Mouse (Mus musculus) spleen, embryonic (tissue): Measurements from ENCODE around the gene Olfr1378.

Experiments
- CTCF ChIA-PET: fragments of 350-600 bp; sonication (Branson Sonifier 250); formaldehyde crosslinking; loops from one replicate; lab custom pipeline; 2022; lab: Charles Lee

Olfr1378 gene

DNA sequence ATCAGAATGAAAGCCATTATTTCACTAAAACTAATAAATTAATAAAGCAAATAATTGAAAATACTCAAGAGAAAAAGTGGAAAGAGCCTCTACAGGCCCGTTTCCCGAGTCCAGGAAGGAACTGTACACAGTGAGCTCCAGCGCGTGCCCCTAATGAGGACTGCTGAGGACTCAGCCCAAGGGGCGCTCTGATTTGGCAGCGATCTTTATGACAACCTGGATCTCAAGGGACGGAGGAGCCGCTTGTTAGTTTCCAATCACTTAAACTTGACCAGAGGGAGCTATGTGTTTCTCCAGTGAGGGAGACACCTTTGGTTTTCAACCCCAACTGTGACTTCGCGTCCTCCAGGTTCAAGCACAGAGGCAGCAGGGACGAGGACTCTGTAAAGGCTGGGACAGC lies at the start of gene Olfr1378:
Gene Olfr1378 (plus strand): TSS at position 301 of the 400 bp plus-strand sequence.
- CTCF ChIA-PET, result no interaction called here

DNA sequence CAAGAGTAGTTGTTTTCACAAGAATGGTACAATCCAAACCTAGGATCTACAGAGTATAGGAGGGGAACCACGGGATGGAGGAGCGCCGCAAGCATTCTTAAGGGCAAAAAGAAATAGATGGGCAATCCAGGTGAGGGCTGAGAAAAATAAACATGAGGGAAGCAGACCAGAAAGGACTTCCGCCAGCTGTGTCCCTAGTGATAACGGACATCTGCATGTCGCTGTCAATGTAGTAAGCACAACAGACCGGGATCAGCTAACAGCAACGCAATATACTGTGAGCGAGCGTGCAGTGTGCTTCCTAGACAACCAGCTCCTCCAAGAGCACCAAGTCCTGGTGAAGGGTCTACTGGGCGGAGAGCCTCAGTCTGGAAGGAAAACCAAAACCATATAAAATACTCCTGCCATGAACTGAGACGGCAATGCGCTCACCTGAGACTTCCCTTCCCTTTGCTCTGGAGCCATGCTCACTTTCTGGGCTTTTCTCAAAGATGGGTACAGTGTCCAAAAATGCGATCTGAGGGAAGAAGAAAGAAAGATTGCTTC lies 35.8 kb upstream of the Olfr1378 start:
- CTCF ChIA-PET, result no interaction called here

DNA sequence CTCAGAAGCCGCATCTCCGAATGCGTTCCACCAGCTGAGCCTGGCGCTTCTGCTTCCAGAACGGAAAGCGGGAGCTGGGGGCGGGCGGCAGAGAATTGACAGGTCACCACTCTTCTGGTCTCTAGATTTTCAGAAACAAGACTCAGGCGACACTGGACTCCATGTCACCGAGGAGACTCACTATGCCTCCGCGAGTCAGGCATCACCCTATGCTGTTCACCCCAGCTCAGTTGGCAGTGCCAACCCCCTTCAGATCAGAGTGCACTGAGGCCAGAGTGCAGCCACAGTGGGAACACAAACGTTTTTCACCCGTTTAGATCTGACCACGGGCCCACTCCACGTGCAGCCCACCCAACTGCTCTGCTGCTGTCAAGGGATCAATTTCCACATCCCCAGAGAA lies 35.3 kb upstream of the Olfr1378 start:
- CTCF ChIA-PET, result no interaction called here

DNA sequence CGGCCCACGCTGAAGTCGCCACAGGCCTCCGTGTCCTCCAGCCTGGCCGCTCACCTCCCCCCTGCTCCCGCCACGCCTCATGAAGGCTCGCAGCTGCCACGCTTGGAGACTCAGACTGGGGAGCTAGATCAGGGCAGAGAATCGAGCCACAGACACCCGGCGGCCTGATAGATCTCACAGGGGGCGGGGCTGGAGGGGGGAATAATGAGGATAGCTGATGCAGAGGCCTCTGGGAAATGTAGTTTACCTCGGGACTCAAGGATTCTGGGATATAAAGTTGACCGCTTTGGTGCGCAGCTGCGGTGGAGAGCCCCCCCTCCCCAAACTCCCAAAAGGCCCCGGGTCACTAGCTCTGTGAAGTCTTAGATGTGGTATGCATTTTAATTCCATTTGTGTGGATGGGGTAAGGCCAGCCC lies 34.9 kb upstream of the Olfr1378 start, which contains the start of gene Zfp354b:
Gene Zfp354b (minus strand): TSS at position 183 of the 416 bp plus-strand sequence.
- CTCF ChIA-PET, result no interaction called here

DNA sequence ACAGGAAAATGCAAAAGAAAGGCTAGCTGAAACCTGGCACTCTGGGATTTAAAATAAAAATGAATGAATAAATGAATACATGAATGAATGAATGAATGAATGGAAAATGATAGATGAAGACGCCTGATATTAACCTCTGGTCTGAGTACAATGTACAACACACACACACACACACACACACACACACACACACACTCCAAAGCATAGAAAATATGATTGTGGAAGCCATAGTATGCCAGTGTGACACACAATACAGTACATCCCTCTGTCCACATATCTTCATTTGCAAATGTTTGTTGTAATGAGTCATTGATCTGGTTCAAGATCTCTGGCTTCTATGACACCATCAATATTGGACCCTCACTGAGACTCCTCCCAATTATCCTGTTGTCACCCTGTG lies 34.3 kb upstream of the Olfr1378 start:
- CTCF ChIA-PET, result no interaction called here

DNA sequence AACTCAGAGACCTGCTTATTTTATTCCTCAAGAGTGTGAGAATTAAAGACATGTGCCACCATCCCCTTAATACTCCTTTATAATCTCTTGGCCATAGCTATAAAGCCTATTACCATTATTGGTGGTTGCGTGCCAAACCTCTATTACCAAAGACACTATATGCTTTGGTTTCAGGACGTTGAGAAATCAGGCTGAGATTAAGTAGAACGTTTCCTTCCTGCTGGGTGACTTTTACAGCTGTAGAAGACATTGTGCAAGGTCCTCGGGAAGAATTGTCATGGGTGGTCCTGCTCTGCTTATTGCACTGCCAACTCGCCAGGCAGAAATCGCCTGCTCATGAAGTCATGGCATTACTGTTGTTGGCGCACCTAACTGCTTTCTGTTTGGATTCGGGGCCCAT lies 27.9 kb upstream of the Olfr1378 start:
- CTCF ChIA-PET, result interaction anchor here (0.5 kb wide), 1 partner anchor 25 kb away, joined by 4 read pairs; no protein-coding TSS in a partner anchor

DNA sequence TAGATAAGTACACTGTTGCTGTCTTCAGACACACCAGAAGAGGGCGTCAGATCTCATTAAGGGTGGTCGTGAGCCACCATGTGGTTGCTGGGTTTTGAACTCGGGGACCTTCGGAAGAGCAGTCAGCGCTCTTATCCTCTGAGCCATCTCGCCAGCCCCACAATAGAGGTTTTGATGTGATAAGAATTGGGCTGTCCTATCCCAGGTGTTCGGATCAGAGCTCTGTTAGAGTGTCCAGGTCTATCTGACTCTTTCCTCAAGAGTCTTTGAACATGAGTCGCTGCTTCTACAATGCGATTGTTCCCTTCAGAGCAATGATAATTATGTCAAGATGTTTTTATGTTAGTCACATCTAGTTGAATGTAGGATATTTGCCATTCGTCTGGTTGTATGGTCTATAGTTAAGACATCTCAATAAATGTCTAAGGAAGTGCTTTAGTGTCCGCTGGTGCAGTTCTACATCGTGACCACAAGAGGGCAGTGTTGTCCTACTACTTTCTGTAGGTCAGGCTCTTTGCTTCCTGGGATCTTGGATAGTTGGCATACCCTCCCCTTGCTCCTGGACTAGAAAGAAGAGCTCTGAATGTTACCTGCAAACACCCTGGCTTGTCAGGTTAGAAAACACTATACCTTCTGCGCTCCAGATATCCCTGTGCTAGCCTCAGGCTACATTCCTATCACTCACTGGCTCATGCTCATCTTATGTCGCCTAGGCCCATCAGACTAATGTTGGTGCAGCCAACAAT lies 26.5 kb upstream of the Olfr1378 start:
- CTCF ChIA-PET, result no interaction called here

DNA sequence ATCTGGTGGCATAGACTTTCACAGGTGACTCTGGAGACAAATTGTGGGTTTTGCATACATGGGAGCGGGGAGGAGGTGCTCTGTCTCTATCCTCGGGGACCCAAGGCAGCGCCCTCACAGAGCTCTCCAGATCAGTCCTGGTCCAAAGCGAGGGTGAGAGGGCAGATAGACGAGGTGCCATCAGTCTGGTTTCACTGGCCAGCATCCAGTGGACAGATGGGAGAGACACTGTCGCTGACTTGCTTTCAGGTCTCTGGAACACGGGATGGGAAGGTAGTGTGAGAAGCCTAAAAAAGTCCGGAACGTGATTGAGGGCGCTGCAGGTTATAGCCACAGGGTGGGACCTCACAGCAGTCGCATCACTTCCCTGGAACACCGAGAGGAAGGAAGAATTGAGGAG lies 23.9 kb upstream of the Olfr1378 start:
- CTCF ChIA-PET, result no interaction called here

DNA sequence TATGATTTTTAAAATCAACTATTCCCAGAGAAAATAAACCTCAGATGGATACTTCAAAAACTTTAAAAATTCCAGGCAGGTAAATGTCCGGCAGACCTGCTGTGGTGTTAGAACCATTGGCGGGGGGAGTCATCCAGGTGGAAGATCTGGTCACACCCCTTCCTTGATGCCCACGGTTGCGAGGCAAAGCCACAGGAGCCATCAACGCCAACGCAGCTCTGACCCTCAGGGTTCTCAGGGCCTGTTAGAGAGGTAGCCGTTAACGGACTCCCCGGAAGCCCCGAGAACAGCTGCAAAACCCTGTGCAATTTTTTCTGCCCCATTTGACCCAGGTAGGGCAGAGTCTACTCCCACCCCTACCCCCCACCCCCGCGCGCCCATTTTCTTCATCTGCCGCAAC lies 22.8 kb upstream of the Olfr1378 start, which contains the start of gene 4933414I15Rik:
Gene 4933414I15Rik (minus strand): TSS at position 260 of the 400 bp plus-strand sequence.
- CTCF ChIA-PET, result no interaction called here

DNA sequence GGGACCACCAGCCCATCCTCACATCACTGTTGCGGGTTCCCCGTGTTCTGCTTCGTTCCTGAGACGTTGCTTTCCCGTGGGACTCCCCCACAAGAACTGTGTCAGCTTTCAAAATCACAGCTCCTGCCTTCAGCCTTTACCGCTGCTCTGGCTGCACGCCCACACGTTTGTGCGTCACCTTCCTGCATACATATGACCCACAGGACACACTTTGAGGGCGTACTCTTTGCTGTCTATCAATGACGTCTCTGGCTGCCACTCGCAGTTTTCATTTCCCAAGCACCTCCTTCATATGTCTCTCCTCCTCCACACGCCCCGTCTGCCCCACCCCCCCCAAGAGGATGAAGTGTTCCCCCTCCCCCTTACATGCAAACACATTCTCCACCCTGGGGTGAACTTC lies 14.0 kb upstream of the Olfr1378 start:
- CTCF ChIA-PET, result no interaction called here

DNA sequence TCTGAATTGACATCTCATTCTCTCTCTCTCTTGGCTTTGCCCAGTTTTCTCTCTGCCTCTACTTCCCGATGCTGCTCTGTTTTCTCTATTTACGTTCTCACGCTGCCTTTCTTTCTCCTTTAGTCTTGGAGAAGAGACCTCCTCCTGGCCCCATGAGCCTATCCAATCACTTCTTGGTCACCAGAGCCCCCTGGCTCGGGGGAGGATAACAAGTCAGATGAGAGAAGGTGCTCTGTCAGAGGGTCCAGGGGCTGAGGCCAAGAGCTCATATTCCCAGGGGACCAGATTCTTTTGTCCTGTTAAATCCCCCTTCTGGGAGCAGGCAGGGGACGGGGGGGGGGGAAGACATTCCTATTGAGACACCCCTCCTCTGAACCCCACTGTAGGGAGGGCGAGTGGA lies 12.7 kb upstream of the Olfr1378 start, which contains the start of gene Prop1:
Gene Prop1 (minus strand): TSS at position 101 of the 400 bp plus-strand sequence.
- CTCF ChIA-PET, result no interaction called here

DNA sequence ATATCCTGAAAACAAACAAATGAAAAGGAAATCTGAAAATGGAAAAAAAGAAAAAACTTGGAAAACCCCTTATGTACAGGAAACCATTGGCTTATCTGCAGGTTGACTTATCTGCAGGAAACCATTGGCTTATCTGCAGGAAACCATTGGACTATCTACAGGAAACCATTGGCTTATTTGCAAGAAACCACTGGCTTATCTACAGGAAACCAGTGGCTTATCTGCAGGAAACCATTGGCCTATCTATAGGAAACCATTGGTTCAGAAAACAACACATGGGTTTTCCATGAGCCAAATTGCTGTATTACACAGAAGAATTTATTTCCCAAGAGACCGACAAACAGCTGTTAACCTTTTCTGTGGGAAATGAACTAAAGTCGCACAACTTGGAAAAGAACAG lies 1.4 kb upstream of the Olfr1378 start:
- CTCF ChIA-PET, result no interaction called here

DNA sequence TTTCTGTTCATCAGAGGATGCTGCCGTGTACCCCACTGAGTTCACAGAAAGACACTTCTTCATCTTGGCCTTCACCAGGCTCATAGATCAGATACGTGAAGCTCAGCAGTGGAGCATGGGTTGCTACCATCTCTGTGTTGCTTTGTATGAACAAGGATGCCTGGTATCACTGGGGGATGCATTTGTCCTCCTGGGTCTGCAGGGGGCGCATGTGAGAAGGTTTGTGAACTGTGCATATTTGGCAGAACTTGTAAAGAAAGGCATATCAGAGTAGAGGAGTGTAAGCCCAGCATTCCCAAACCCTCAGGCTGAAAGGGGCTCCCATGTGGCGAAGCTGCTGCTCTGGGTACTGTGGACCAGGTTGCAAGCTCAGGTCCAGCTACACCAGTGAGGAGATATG lies 10.9 kb downstream of the Olfr1378 start:
- CTCF ChIA-PET, result no interaction called here

DNA sequence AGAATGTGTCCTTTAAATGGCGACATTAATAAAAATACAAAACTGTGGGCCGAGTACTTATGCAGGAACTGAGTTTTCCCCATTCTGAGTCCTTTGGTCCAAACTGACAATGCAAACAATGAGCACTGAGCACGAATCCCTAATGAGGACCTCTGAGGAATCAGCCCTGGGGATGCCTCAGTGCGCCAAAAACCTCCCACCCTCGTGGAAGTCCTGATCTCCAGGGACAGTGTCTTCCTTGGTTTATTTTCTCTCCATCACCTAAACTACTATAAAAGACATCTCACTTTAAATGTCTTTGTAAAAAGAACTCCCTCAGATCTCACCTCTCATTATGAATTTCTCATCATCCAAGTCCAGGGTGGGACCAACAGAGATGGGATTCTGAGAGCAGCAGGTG lies 15.3 kb downstream of the Olfr1378 start, which contains the start of gene Olfr1377:
Gene Olfr1377 (plus strand): TSS at position 301 of the 400 bp plus-strand sequence.
- CTCF ChIA-PET, result no interaction called here

DNA sequence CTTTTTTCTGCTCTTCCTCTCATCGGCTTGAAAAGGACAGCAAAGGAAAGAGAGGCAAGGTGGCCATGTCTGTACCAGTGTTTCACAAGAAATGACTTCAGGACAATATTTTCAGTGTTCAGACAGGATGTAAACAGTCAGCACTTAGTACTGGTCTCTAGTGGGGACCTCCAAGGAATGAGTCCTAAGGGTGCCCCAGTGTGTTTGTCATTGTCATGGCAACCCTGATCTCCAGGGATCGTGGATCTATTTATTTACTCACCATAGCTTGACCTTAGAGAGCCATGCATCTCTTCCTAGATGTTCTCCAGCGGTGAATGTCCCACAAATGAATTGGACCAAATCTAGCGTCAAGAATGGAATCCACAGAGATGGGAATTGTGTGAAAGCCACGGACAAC lies 37.0 kb downstream of the Olfr1378 start, which contains the start of gene Olfr51:
Gene Olfr51 (plus strand): TSS at position 301 of the 400 bp plus-strand sequence.
- CTCF ChIA-PET, result no interaction called here

DNA sequence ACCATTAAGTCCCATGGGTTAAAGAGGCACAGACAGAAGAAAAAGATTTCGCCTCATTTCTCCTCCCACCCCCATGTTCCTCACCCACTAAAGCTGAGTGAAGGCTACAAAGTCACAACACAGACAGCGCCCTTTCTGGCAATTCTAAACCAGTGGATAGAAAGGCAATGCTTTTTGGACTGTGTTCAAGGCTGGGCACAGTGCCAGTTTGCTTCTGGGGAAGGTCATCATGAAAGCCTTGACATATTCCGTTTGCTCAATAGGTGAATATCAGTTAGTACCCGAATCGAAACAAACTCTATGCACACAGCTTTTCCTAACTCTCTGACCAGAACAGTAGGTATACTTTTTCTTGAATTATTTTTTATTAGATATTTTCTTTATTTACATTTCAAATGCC lies 45.5 kb downstream of the Olfr1378 start:
- CTCF ChIA-PET, result no interaction called here

DNA sequence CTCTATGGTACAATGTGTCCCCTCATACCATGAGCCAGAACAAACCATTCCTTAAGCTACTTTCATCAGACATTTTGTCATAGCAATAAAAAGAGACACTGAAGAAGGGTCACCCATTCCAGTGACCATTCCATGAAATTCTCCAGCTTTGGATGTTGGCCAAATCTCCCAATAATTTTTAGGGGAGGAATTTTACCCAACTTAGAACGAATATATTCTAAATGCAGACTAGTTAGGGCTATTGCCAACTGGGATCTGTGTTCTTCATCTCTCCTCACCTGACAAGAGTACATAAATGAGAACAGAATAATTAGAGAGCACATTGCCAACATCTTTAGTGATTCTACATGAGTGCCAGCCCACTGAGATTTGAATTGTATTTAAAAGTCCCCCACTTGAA lies 47.6 kb downstream of the Olfr1378 start, which contains the start of gene Olfr54:
Gene Olfr54 (plus strand): TSS at position 301 of the 400 bp plus-strand sequence.
- CTCF ChIA-PET, result no interaction called here

DNA sequence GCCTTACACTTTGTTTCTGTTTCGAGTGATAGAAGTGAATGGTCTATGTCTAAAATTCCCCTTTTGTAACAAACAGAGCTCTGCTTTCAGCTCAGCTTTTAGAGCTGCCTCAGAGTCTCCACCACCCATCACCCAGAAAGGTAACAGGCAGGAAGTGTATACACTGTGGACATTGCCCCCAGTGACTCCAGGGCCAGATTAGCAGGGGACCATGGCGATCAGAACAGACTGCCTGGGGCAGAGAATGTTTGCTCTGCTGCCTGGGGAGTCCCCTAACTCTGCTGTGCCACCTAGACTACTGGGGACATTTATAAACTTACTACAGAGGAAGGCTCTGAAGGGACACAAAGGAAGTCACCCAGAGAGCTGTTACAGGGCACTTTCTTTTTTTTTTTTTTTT lies 50.0 kb downstream of the Olfr1378 start:
- CTCF ChIA-PET, result no interaction called here
